Mouse (Mus musculus): ENCODE results near the gene Haus5. TPM values are rescaled to one million over a fixed set of nuclear protein-coding genes. Genes with fewer than 3 reads are reported as not detected.

The Haus5 gene
- polyA plus RNA-seq, 1 experiment: 17.1 TPM

DNA sequence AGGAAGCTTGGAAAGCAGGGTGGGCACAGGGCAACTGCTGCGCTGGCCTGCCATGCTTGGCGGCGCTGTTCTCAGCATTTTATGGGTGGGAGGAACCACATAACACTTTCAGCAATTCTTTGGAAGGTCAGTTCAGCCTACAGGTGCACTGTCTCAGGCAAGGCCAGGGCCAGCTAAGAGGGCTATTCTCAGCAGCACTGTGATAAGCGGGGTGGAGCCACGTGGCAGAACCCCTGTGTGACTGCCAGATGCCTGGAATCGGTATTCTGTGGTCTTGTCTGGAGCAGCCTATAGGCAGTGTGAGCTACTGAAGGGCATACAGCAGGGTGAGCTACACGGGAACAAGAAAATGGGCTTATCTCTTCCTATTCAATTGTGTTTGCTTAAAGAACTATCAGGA is 54.8 kb downstream of the Haus5 start:
- 58% methylated on average over 7 of the region's 7 CpGs for WGBS
- no peak overlapping the region for H3K27ac ChIP-seq (ENCODE audit: insufficient read depth, low read length)
- TF ChIP-seq CTCF (IDR thresholded peaks at IDR 0.05; ENCODE audit: borderline replicate concordance, insufficient read depth, low read depth, low read length) (no peak), POLR2A (IDR thresholded peaks at IDR 0.05; ENCODE audit: borderline replicate concordance, insufficient read depth, low read length) (no peak)
- H3K27me3 ChIP-seq (ENCODE audit: control insufficient read depth, insufficient read depth, low read length): no peaks in the 10 kb centered on the region
- no peaks in the 10 kb centered on the region for H3K4me1 ChIP-seq (ENCODE audit: control insufficient read depth, insufficient read depth, low read length)
- no peak overlapping the region for H3K4me3 ChIP-seq (replicated peaks; ENCODE audit: insufficient read depth, low read depth, low read length)
- no peak for DNase-seq

- 59% methylated on average over 15 of the region's 16 CpGs for WGBS
- DNase-seq: no peak
- TF ChIP-seq CTCF (IDR thresholded peaks at IDR 0.05; ENCODE audit: borderline replicate concordance, insufficient read depth, low read depth, low read length) (no peak), POLR2A (IDR thresholded peaks at IDR 0.05; ENCODE audit: borderline replicate concordance, insufficient read depth, low read length) (no peak)
- Histone ChIP-seq H3K4me3 (replicated peaks; ENCODE audit: insufficient read depth, low read depth, low read length) (no peak overlapping the region), H3K27me3 (ENCODE audit: control insufficient read depth, insufficient read depth, low read length) (no peaks in the 10 kb centered on the region), H3K27ac (ENCODE audit: insufficient read depth, low read length) (no peak overlapping the region), H3K4me1 (ENCODE audit: control insufficient read depth, insufficient read depth, low read length) (no peaks in the 10 kb centered on the region)
These were observed 56.3 kb downstream of the Haus5 start for GRCm38 (mm10) chr7:30608476-30608875.

DNA sequence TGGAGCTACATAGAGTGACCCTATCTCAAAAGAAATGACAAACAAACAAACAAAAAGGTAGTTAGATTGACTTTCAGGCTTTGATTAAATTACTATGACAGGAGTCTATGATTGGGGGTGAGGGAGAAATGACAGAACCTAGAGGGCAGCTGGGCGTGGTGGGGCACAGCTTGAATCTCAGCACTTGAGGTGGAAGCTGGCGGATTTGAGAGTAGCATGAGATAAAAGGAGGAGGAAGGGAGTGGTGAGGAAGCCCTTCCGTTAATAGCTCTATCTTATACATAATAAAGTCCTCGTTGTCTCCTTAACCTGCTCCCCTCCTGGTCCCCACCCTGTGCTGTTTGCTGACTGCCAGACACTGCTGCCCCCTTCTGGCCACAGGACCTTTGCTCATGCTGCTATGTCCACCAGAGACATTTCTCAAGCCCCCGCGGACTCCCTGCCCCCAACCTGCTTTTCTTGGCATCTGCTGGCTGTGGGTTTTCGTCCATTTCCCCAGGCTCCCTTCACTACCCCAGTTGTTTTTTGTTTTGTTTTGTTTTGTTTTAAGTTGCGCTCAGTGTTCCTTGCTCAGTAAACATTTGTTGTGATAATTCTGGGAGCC is 57.0 kb downstream of the Haus5 start:
- no peak for TF ChIP-seq POLR2A (IDR thresholded peaks at IDR 0.05; ENCODE audit: borderline replicate concordance, insufficient read depth, low read length)
- TF ChIP-seq CTCF (IDR thresholded peaks at IDR 0.05; ENCODE audit: borderline replicate concordance, insufficient read depth, low read depth, low read length): peak; percentile 64; the same call in 1 of the 2 replicates
- H3K27me3 ChIP-seq (ENCODE audit: control insufficient read depth, insufficient read depth, low read length): no peaks in the 10 kb centered on the region
- no peak overlapping the region for H3K27ac ChIP-seq (ENCODE audit: insufficient read depth, low read length)
- 21% methylated on average over 8 of the region's 8 CpGs for whole genome bisulfite sequencing
- H3K4me1 ChIP-seq (ENCODE audit: control insufficient read depth, insufficient read depth, low read length): no peaks in the 10 kb centered on the region
- DNase-seq: peak; percentile 44 to 49
- no peak overlapping the region for H3K4me3 ChIP-seq (replicated peaks; ENCODE audit: insufficient read depth, low read depth, low read length)

GRCm38 (mm10) chr7:30604944-30605343 is 59.9 kb downstream of the Haus5 start:
- no peak overlapping the region for H3K4me3 ChIP-seq (replicated peaks; ENCODE audit: insufficient read depth, low read depth, low read length)
- DNase-seq: no peak
- no peak for TF ChIP-seq CTCF (IDR thresholded peaks at IDR 0.05; ENCODE audit: borderline replicate concordance, insufficient read depth, low read depth, low read length)
- no peak for TF ChIP-seq POLR2A (IDR thresholded peaks at IDR 0.05; ENCODE audit: borderline replicate concordance, insufficient read depth, low read length)
- H3K27ac ChIP-seq (ENCODE audit: insufficient read depth, low read length): no peak overlapping the region
- no peaks in the 10 kb centered on the region for H3K27me3 ChIP-seq (ENCODE audit: control insufficient read depth, insufficient read depth, low read length)
- 81% methylated on average over 8 of the region's 8 CpGs for WGBS
- peaks cover 6% of the 10 kb centered on the region for H3K4me1 ChIP-seq (ENCODE audit: control insufficient read depth, insufficient read depth, low read length)

DNA sequence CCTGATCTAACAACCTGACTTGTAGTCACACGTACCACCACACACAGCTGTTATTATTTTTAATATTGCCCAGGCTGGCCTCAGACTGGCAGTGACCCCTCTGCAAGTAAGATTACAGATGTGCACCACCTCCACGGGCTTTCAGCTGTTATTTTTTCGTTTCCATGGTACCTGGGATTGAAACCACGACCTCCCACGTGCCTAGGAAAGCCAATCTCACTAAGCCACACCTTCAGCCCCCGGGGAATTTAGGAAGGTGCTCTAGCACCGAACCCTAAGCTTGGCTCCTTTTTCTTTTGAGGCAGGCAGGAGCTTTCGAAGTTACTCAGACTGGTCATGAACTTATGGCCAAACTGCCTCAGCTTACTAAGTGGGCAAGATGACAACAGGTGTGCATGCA is 60.4 kb downstream of the Haus5 start:
- H3K4me3 ChIP-seq (replicated peaks; ENCODE audit: insufficient read depth, low read depth, low read length): no peak overlapping the region
- no peaks in the 10 kb centered on the region for H3K27me3 ChIP-seq (ENCODE audit: control insufficient read depth, insufficient read depth, low read length)
- 58% methylated on average over 8 of the region's 8 CpGs for WGBS
- H3K27ac ChIP-seq (ENCODE audit: insufficient read depth, low read length): no peak overlapping the region
- DNase-seq: no peak
- H3K4me1 ChIP-seq (ENCODE audit: control insufficient read depth, insufficient read depth, low read length): peaks cover 6% of the 10 kb centered on the region
- TF ChIP-seq POLR2A (IDR thresholded peaks at IDR 0.05; ENCODE audit: borderline replicate concordance, insufficient read depth, low read length) (no peak), CTCF (IDR thresholded peaks at IDR 0.05; ENCODE audit: borderline replicate concordance, insufficient read depth, low read depth, low read length) (no peak)

Other genes with a start within 250 kb of the Haus5 start
- 0.34 and 0.84 TPM in 2 replicates for gene Hcst, start 245.1 kb downstream of the Haus5 start, polyA plus RNA-seq (2012; rRNA removed)
- 5.1 and 5.4 TPM in 2 replicates for gene Nfkbid, start 243.3 kb downstream of the Haus5 start, polyA plus RNA-seq (2012; rRNA removed)
- gene Aplp1, start 219.5 kb downstream of the Haus5 start, polyA plus RNA-seq (2012; rRNA removed): 782 and 892 TPM in 2 replicates
- gene Kirrel2, start 207.3 kb downstream of the Haus5 start, polyA plus RNA-seq (2012; rRNA removed): 2.7 TPM in 2 replicates
- 0.43 and 0.56 TPM in 2 replicates for gene Nphs1, start 206.7 kb downstream of the Haus5 start, polyA plus RNA-seq (2012; rRNA removed)
- gene Prodh2, start 171.4 kb downstream of the Haus5 start, polyA plus RNA-seq (2012; rRNA removed): not detected in 2 replicates
- 38.5 and 39.8 TPM in 2 replicates for gene Arhgap33, start 129.9 kb downstream of the Haus5 start, polyA plus RNA-seq (2012; rRNA removed)
- 23.8 and 24.3 TPM in 2 replicates for gene Hspb6, start 112.8 kb downstream of the Haus5 start, polyA plus RNA-seq (2012; rRNA removed)
- 5.6 and 7.4 TPM in 2 replicates for gene Proser3, start 112.7 kb downstream of the Haus5 start, polyA plus RNA-seq (2012; rRNA removed)
- 60.2 and 62.5 TPM in 2 replicates for gene Lin37, start 105.2 kb downstream of the Haus5 start, polyA plus RNA-seq (2012; rRNA removed)
- gene U2af1l4, start 101.7 kb downstream of the Haus5 start, polyA plus RNA-seq (2012; rRNA removed): 109 and 117 TPM in 2 replicates
- 11.9 and 12.3 TPM in 2 replicates for gene Gm49396, start 101.7 kb downstream of the Haus5 start, polyA plus RNA-seq (2012; rRNA removed)
- gene Psenen, start 101.4 kb downstream of the Haus5 start, polyA plus RNA-seq (2012; rRNA removed): 147 and 155 TPM in 2 replicates
- 8.3 and 10.1 TPM in 2 replicates for gene Igflr1, start 99.6 kb downstream of the Haus5 start, polyA plus RNA-seq (2012; rRNA removed)
- 57.7 and 60.0 TPM in 2 replicates for gene Kmt2b, start 76.3 kb downstream of the Haus5 start, polyA plus RNA-seq (2012; rRNA removed)
- gene Zbtb32, start 66.1 kb downstream of the Haus5 start, polyA plus RNA-seq (2012; rRNA removed): not detected in 2 replicates
- 2.0 and 2.2 TPM in 2 replicates for gene Upk1a, start 52.1 kb downstream of the Haus5 start, polyA plus RNA-seq (2012; rRNA removed)
- gene Cox6b1, start 38.8 kb downstream of the Haus5 start, polyA plus RNA-seq (2012; rRNA removed): 1,224 and 1,255 TPM in 2 replicates
- not detected in 2 replicates for gene Etv2, start 29.1 kb downstream of the Haus5 start, polyA plus RNA-seq (2012; rRNA removed)
- gene Rbm42, start 14.7 kb downstream of the Haus5 start, polyA plus RNA-seq (2012; rRNA removed): 66.6 and 69.5 TPM in 2 replicates
- gene Pmis2, start 6.6 kb upstream of the Haus5 start, polyA plus RNA-seq (2012; rRNA removed): not detected in 2 replicates
- gene 2200002J24Rik, start 33.9 kb upstream of the Haus5 start, polyA plus RNA-seq (2012; rRNA removed): not detected in 2 replicates
- gene Atp4a, start 47.2 kb upstream of the Haus5 start, polyA plus RNA-seq (2012; rRNA removed): 0.33 and 0.39 TPM in 2 replicates
- gene Tmem147, start 64.5 kb upstream of the Haus5 start, polyA plus RNA-seq (2012; rRNA removed): 247 TPM in 2 replicates
- not detected in 2 replicates for gene Gapdhs, start 78.7 kb upstream of the Haus5 start, polyA plus RNA-seq (2012; rRNA removed)
- 6.3 and 6.9 TPM in 2 replicates for gene Sbsn, start 86.5 kb upstream of the Haus5 start, polyA plus RNA-seq (2012; rRNA removed)
- gene Dmkn, start 98.8 kb upstream of the Haus5 start, polyA plus RNA-seq (2012; rRNA removed): 1.4 and 1.8 TPM in 2 replicates
- not detected in 2 replicates for gene Krtdap, start 122.9 kb upstream of the Haus5 start, polyA plus RNA-seq (2012; rRNA removed)
- 0.03 TPM in 1 of 2 replicates, not detected in the other for gene Ffar2, start 158.8 kb upstream of the Haus5 start, polyA plus RNA-seq (2012; rRNA removed)
- gene Ffar3, start 191.2 kb upstream of the Haus5 start, polyA plus RNA-seq (2012; rRNA removed): not detected in 2 replicates
- gene Ffar1, start 196.6 kb upstream of the Haus5 start, polyA plus RNA-seq (2012; rRNA removed): not detected in 2 replicates
- 0.11 and 0.19 TPM in 2 replicates for gene Cd22, start 215.3 kb upstream of the Haus5 start, polyA plus RNA-seq (2012; rRNA removed)
- 683 and 783 TPM in 2 replicates for gene Mag, start 249.9 kb upstream of the Haus5 start, polyA plus RNA-seq (2012; rRNA removed)

Measured in cerebellum, adult 2 months (tissue).